Mouse (Mus musculus) liver, embryonic 14.5 days (tissue): ENCODE measurements around the gene Acads.

Experiments used
- CTCF ChIP-seq: IDR thresholded peaks from 2 replicates; pipeline ENCODE4 v1.5.1; 2016; ENCODE audit warnings: antibody characterized with exemption, low read depth, control low read depth
- EP300 ChIP-seq: IDR thresholded peaks from 2 replicates; pipeline ENCODE4 v1.6.1; 2016; ENCODE audit warnings: antibody characterized with exemption, low read depth

DNA sequence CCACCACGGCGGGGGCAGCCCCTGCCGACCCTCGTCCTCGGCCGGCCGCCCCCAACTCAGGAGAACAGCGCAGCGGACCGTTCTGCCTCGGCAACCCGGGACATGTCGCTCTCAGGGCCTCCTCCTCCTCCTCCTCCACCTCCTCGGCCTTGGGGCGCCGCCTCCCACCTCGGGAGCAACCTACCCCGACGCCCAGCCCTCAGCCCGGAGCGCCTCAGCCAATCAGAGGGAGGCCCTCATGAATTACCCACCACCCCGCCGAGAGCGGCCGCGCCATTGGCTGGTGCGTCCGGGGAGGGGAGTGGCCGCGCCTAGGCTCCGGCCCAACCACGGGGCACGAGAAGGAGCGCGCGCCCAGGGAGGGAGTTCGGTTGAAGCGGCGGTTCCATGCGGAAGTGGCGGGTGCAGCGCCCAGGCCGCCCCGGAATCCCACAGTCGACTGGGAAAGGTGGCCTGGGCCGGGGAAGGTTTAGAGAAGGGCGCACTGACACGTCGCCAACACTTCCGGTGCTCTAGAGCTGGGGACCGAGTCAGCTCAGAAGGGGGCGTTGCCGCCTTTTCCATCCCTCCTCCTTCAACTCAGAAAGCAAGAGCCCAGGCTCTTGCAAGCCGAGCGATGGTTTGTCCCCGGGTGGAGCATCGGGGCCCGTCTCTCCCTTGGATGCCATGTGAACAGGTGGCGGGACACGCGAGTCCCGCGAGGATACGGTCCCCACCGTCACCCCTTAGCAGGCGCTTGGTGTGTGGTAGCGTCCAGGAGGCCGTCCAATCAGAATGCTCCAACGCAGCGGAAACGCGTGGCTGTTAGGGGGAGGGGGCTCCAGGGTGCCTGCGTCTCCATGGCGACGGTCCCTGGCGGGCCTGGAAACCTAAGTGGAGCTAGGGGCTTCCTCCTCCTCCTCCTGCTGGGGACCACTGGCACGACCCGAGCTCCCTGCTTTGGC, 39.2 kb upstream of the Acads start, which contains the start of gene Mlec:
- no peak for TF ChIP-seq CTCF
- no peak; the same call in 1 of the 2 replicates for TF ChIP-seq EP300
